Mouse (Mus musculus): ENCODE data around the gene Zkscan5. TPM values are rescaled to one million over a fixed set of nuclear protein-coding genes. Genes with fewer than 3 reads are reported as not detected.
"Not testable (repeated sequence)": the region's sequence is repeated elsewhere in the genome, so short reads cannot be mapped to it uniquely, and the experiment has no call there.

The Zkscan5 gene
- polyA plus RNA-seq, 1 experiment from 2014 or later, result 19.9 TPM

DNA sequence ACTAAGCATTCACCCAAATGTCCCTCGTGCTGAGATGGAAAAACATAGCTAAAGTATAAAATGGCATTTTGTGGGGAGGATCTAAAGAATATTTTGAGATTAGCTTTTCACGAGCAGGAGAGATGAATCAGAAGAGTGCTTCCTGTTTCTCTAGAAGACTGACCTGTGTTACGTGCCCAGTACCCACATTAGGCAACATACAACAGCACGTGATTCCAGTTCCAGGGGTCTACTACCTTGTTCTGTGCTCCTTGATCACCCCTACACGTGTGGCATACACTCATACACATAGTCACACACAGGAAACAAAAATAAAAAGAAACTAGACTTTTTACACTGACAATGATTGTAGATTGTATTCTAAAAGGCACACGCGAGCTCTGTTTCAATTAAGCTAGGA is 4.0 kb upstream of the Zkscan5 start:
- DNase-seq (ENCODE audit: low spot score), result no peak
- peak overlapping the region; percentile 83 for H3K4me3 ChIP-seq
- no peaks in the 10 kb centered on the region for H3K27me3 ChIP-seq (ENCODE audit: low read depth, poor library complexity, severe bottlenecking)
- 77% methylated on average over 7 of the region's 7 CpGs for WGBS
- H3K4me1 ChIP-seq, result peaks cover 21% of the 10 kb centered on the region
- H3K9me3 ChIP-seq (replicated peaks), result no peaks in the 10 kb centered on the region
- peaks cover 10% of the 10 kb centered on the region for H3K36me3 ChIP-seq
- H3K27ac ChIP-seq (replicated peaks), result no peak overlapping the region

DNA sequence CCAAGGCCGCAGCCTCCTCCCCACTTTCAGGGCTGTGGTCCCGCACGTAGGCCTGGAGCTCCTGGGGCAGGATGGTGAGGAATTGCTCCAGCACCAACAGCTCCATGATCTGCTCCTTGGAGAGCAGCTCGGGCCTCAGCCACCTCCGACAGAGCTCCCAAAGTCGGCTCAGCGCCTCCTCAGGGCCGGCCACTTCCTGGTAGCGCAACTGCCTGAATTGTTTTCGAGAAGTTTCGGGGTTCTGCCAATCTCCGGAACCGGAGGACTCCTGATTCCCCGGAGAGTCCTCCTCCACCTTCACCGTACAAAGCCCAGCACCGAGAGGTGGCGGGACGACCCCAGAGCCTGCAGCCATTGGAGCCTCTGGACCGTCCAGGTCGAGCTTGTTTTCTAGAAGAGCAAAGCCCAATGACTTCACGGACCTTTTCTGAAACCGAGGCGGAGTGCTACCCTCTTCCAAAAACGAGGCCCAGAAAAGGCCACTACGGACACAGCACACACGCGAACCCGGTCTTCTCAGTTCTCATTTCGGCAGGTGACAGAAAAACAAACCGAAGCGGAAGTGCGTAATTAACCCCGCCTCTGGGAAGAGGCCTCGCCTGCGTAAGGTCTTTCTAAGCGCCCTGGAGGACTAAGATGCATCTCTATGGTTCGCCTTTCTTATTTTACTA is 2.9 kb upstream of the Zkscan5 start, which contains the start of gene Zkscan14:
Zkscan14 (minus strand) TSS at position 548 of the 671 bp plus-strand sequence.
- DNase-seq (ENCODE audit: low spot score), result peak; percentile 79
- peak within 1 kb of the TSS; percentile 83 for H3K4me3 ChIP-seq
- 0 out of 2 replicates have a peak, but pooled peaks cover 3% of the 10 kb centered on the region for H3K36me3 ChIP-seq
- no peaks in the 10 kb centered on the region for H3K9me3 ChIP-seq (replicated peaks)
- H3K4me1 ChIP-seq, result peaks cover 28% of the 10 kb centered on the region
- H3K27ac ChIP-seq (replicated peaks), result peak within 1 kb of the TSS; percentile 76
- WGBS, result 1% methylated on average over 37 of the region's 37 CpGs
- no peaks in the 10 kb centered on the region for H3K27me3 ChIP-seq (ENCODE audit: low read depth, poor library complexity, severe bottlenecking)

DNA sequence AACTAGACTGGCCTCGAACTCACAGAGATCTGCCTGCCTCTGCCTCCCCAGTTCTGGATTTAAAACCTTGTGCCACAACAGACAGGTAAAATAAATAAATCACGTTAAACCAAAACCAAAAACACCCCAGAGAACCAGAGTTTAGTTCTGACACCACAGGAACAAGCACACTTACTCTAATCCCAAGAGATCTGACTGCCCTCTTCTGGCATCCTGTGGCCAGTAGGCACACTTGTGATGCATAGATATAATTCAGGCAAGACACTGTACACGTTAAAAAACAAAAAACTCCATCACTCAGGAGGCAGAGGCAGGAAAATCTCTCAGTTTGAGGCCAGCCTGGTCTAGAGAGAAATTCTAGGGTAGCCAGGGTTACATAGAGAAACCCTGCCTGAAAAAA is 1.9 kb upstream of the Zkscan5 start:
- Histone ChIP-seq H3K36me3 (peaks cover 12% of the 10 kb centered on the region), H3K9me3 (replicated peaks) (no peaks in the 10 kb centered on the region), H3K27ac (replicated peaks) (no peak overlapping the region), H3K4me3 (no peak overlapping the region), H3K4me1 (peaks cover 28% of the 10 kb centered on the region), H3K27me3 (ENCODE audit: low read depth, poor library complexity, severe bottlenecking) (no peaks in the 10 kb centered on the region)
- DNase-seq (ENCODE audit: low spot score), result no peak
- WGBS, result 50% methylated on average over 3 of the region's 3 CpGs

DNA sequence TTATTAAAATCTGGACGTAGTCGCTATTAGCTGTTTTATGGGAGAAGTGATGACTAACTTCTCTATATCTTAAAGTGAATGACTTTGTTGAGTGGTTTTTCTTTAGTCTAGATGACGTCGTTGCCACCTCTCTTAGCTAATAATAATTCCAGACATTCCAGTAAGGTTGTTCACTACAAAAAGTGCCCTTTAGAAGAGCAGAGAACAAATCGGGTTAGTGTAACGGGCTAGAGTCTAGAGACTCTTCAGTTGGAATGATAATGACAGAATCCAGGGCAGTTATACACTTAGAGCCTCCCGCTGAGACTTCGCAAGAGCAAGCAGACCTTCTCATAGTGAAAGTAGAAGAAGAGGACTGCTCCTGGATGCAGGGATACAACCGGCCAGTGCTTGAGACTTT is 679 bp downstream of the Zkscan5 start:
- Histone ChIP-seq H3K27ac (replicated peaks) (no peak overlapping the region), H3K9me3 (replicated peaks) (no peaks in the 10 kb centered on the region), H3K4me1 (peaks cover 28% of the 10 kb centered on the region), H3K4me3 (peak overlapping the region; percentile 71), H3K36me3 (peaks cover 32% of the 10 kb centered on the region), H3K27me3 (ENCODE audit: low read depth, poor library complexity, severe bottlenecking) (no peaks in the 10 kb centered on the region)
- WGBS, result 26% methylated on average over 9 of the region's 9 CpGs
- no peak for DNase-seq (ENCODE audit: low spot score)

DNA sequence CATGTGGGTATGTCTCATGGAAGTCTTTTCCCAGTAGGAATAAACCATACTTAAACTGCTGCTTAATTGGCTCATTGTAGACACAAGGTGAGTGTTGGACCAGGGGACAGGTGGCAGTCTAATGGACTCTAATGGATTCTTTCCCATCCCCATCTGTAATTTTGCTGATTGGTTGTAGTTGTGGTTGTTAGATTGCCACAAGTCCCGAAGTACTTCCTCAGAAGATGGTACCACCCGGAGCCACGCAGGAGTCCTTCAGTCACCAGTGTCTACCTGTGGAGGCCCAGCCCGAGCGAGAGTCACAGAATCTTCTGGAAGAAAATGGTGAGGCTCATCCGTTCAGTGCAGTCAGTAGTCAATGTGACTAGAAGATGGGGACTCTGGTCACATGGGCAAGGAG is 3.0 kb downstream of the Zkscan5 start:
- Histone ChIP-seq H3K36me3 (peaks cover 56% of the 10 kb centered on the region), H3K27ac (replicated peaks) (no peak overlapping the region), H3K27me3 (ENCODE audit: low read depth, poor library complexity, severe bottlenecking) (no peaks in the 10 kb centered on the region), H3K9me3 (replicated peaks) (no peaks in the 10 kb centered on the region), H3K4me3 (no peak overlapping the region), H3K4me1 (peaks cover 16% of the 10 kb centered on the region)
- no peak for DNase-seq (ENCODE audit: low spot score)
- WGBS, result 94% methylated on average over 6 of the region's 6 CpGs

DNA sequence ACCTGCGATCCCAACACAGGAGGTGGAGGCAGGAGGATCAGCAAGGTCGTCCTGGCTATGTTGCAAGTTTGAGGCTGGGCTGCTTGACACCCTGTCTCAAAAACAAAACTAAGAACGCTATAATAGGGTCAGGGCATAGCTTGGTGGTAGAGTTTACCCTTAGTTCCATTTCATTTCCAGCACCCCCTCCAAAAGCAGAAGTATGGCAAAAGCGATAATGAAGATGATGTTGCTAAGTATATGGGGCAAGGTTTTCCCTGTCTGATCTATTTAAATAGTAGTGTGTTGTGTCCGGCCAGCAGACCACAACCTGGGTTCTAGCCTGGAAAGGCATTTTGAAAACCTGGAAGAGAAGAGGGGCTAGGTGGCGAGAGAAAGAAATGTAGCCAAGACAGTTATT is 3.6 kb downstream of the Zkscan5 start:
- Histone ChIP-seq H3K36me3 (peaks cover 62% of the 10 kb centered on the region), H3K4me3 (no peak overlapping the region), H3K4me1 (peaks cover 16% of the 10 kb centered on the region), H3K27me3 (ENCODE audit: low read depth, poor library complexity, severe bottlenecking) (no peaks in the 10 kb centered on the region), H3K9me3 (replicated peaks) (no peaks in the 10 kb centered on the region), H3K27ac (replicated peaks) (no peak overlapping the region)
- no peak for DNase-seq (ENCODE audit: low spot score)
- WGBS, result 89% methylated on average over 6 of the region's 6 CpGs

DNA sequence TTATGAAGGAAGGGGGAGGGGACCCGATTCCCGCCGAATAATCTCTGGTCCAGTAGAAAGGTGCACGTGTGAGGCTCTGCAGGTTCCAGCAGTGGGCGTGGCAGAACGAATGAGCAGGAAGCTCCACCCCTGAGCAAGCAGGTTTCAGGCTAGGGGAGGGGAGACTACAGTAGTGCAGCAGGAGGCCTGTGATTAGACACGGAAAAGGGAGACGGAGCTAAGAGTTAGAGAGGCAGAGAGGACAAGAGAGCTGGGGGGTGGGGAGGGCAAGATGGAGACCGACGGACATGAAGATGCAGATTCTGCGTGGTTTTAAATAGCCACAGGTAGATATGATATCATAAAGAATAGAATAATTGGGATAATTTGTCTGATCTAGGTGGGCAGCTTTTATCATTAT is 4.0 kb downstream of the Zkscan5 start:
- not testable (repeated sequence) for H3K27me3 ChIP-seq (ENCODE audit: low read depth, poor library complexity, severe bottlenecking); H3K27ac ChIP-seq (replicated peaks); H3K9me3 ChIP-seq (replicated peaks); DNase-seq (ENCODE audit: low spot score); H3K4me3 ChIP-seq
- Histone ChIP-seq H3K4me1 (peaks cover 16% of the 10 kb centered on the region), H3K36me3 (peaks cover 66% of the 10 kb centered on the region)
- 45% methylated on average over 11 of the region's 11 CpGs for WGBS

DNA sequence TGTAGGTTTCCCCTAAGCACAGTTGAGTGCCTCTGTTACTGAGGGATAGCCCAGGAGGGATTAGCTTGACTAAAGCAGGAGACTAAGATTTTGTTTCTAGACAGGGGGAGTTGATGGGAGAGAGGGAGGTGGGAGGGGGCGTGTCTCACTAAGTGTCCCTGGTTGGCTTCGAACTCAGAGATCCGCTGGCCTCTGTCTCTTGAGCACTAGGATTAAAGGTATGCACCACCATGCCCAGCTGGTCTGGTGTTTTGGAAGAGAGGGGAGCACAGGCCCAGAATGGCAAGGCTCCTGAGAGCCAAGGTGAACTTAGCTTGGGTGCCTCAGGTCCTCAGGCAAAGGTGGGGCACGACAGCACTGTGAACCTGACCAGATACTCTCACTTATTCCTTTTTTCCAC is 7.0 kb downstream of the Zkscan5 start:
- Histone ChIP-seq H3K27ac (replicated peaks) (no peak overlapping the region), H3K4me1 (no peaks in the 10 kb centered on the region), H3K9me3 (replicated peaks) (no peaks in the 10 kb centered on the region), H3K4me3 (no peak overlapping the region), H3K36me3 (peaks cover 91% of the 10 kb centered on the region), H3K27me3 (ENCODE audit: low read depth, poor library complexity, severe bottlenecking) (no peaks in the 10 kb centered on the region)
- WGBS, result 94% methylated on average over 4 of the region's 4 CpGs
- DNase-seq (ENCODE audit: low spot score), result no peak

DNA sequence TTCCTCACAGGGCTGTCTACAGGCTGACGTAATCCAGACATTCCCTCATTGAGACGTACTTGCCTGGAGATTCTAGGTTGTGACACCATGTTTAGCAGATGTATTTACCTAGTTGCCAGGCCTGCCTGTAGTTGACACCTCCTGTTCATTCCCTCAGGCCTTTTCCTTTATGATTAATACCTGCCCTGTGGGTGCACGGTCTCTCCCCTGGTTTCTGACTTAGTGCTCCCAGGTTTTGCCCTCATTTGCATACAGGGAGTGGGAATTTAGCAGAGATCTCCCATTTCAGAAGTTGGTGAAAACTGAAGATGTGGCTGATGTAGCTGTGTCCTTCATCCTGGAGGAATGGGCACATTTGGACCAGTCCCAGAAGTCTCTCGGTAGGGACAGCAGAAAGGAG is 7.9 kb downstream of the Zkscan5 start:
- peaks cover 84% of the 10 kb centered on the region for H3K36me3 ChIP-seq
- H3K4me1 ChIP-seq, result no peaks in the 10 kb centered on the region
- no peak overlapping the region for H3K27ac ChIP-seq (replicated peaks)
- no peak for DNase-seq (ENCODE audit: low spot score)
- no peaks in the 10 kb centered on the region for H3K9me3 ChIP-seq (replicated peaks)
- H3K4me3 ChIP-seq, result no peak overlapping the region
- H3K27me3 ChIP-seq (ENCODE audit: low read depth, poor library complexity, severe bottlenecking), result no peaks in the 10 kb centered on the region
- WGBS, result 93% methylated on average over 4 of the region's 4 CpGs

DNA sequence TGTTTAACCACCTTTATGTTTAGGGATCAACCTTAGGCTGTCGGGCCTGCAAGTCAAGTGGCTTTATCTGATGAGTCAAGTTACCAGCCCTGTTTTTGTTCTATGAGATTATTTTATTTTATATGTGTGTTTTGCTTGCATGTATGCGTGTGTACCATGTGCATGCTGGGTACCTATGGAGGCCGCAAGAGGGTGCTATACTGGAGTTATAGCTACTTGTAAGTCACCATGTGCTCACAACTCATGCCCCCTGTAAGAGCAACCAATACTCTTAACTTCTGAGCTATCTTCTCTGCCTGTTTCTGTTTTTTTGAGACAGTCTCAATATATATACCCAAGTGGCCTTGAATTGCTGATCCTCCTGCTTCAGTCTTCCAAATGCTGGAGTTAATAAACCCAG is 9.1 kb downstream of the Zkscan5 start:
- no peak overlapping the region for H3K27ac ChIP-seq (replicated peaks)
- H3K36me3 ChIP-seq, result peaks cover 82% of the 10 kb centered on the region
- no peaks in the 10 kb centered on the region for H3K27me3 ChIP-seq (ENCODE audit: low read depth, poor library complexity, severe bottlenecking)
- H3K4me1 ChIP-seq, result no peaks in the 10 kb centered on the region
- H3K4me3 ChIP-seq, result no peak overlapping the region
- no peak for DNase-seq (ENCODE audit: low spot score)
- H3K9me3 ChIP-seq (replicated peaks), result no peaks in the 10 kb centered on the region
- WGBS, result 88% methylated on average over 3 of the region's 3 CpGs

DNA sequence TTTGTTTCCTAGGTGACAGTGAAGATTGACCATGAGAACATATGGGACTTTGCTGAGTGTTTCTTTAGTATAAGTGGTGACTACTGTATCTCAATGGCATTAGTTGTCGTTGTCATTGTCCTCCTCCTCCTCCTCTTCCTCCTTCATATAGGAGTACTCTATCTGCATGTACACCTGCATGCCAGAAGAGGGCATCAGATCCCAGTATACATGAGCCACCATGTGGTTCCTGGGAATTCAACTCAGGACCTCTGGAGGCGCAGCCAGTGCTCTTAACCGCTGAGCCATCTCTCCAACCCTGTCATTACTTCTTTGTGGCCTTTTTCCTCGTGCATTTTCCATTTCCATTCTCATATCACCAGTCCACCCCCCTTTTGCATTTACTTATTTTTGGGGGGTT is 10.3 kb downstream of the Zkscan5 start:
- Histone ChIP-seq H3K4me3 (no peak overlapping the region), H3K27ac (replicated peaks) (no peak overlapping the region), H3K27me3 (ENCODE audit: low read depth, poor library complexity, severe bottlenecking) (no peaks in the 10 kb centered on the region), H3K36me3 (peaks cover 84% of the 10 kb centered on the region), H3K9me3 (replicated peaks) (no peaks in the 10 kb centered on the region), H3K4me1 (no peaks in the 10 kb centered on the region)
- 70% methylated on average over 4 of the region's 4 CpGs for WGBS
- DNase-seq (ENCODE audit: low spot score), result no peak

DNA sequence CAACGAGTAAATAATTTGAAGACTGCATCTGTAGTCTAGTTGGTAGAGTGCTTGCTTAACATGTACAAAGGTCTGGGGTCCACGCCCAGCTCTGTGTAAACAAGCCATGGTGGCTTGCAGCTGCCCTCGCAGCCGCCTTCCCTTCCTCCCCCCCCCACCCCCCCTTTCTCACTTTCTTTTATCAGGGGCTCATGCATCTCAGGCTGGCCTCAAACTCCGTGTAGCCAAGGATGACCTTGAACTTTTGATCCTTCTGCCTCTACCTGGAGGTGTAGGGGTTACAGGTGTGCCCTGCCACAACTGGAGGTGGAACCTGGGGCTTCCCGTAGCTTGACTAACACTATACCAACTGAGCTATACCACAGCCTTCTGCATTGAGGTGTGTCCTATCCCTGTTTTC is 13.4 kb downstream of the Zkscan5 start:
- Histone ChIP-seq H3K4me3 (no peak overlapping the region), H3K4me1 (no peaks in the 10 kb centered on the region), H3K36me3 (peaks cover 83% of the 10 kb centered on the region), H3K9me3 (replicated peaks) (no peaks in the 10 kb centered on the region), H3K27me3 (ENCODE audit: low read depth, poor library complexity, severe bottlenecking) (no peaks in the 10 kb centered on the region), H3K27ac (replicated peaks) (no peak overlapping the region)
- 82% methylated on average over 6 of the region's 6 CpGs for WGBS
- DNase-seq (ENCODE audit: low spot score), result no peak

DNA sequence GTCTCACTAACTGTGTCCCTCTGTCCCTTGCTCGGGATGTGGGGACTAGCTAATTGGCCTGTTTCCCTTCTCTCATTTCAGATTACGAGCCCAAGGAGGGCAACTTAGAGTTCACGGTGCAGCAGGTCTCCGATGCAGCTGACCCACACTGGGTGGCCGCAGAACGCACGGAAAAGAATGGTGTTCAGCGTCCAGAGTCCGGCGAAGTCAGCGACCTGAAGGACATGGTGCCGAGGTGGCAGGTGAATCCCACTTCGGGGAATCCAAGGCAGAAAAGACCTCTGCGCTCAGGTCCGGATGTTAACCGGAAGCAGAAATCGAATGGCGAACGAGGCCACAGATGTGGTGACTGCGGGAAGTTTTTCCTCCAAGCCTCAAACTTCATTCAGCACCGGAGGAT is 13.8 kb downstream of the Zkscan5 start:
- no peak for DNase-seq (ENCODE audit: low spot score)
- H3K4me1 ChIP-seq, result no peaks in the 10 kb centered on the region
- peaks cover 82% of the 10 kb centered on the region for H3K36me3 ChIP-seq
- no peak overlapping the region for H3K27ac ChIP-seq (replicated peaks)
- no peak overlapping the region for H3K4me3 ChIP-seq
- no peaks in the 10 kb centered on the region for H3K9me3 ChIP-seq (replicated peaks)
- 95% methylated on average over 21 of the region's 21 CpGs for WGBS
- H3K27me3 ChIP-seq (ENCODE audit: low read depth, poor library complexity, severe bottlenecking), result no peaks in the 10 kb centered on the region

DNA sequence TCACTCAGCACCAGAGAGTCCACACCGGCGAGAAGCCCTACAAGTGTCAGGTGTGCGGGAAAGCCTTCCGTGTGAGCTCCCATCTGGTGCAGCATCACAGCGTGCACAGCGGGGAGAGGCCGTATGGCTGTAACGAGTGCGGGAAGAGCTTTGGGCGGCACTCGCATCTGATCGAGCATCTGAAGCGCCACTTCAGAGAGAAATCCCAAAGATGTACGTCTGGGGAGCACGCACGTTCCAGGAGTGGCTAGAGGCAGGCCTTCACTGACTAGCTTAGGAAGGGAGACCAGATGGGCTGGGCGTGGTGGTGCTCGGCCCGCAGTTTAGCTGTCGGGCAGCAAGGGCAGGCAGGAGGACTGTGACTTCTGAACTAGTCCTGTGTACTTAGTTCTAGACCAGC is 14.3 kb downstream of the Zkscan5 start:
- 96% methylated on average over 20 of the region's 20 CpGs for WGBS
- no peak overlapping the region for H3K4me3 ChIP-seq
- no peak for DNase-seq (ENCODE audit: low spot score)
- no peaks in the 10 kb centered on the region for H3K4me1 ChIP-seq
- no peaks in the 10 kb centered on the region for H3K9me3 ChIP-seq (replicated peaks)
- H3K27me3 ChIP-seq (ENCODE audit: low read depth, poor library complexity, severe bottlenecking), result no peaks in the 10 kb centered on the region
- H3K36me3 ChIP-seq, result peaks cover 77% of the 10 kb centered on the region
- H3K27ac ChIP-seq (replicated peaks), result no peak overlapping the region
